Mouse (Mus musculus) intestine, embryonic 14.5 days (tissue): Measurements from ENCODE around the gene Hmgcs1. TPM values are rescaled to one million over a fixed set of nuclear protein-coding genes. Genes with fewer than 3 reads are reported as not detected.

Experiments
- polyA plus RNA-seq: library from polyadenylated mRNA; unstranded; fragments of >200 nt; fragmentation: Nextera tagmentation; extraction: Ambion mirVana; gene quantifications from 2 replicates; pipeline ENCODE4 v1.2.1, GENCODE M21; 2014

The Hmgcs1 gene
- polyA plus RNA-seq, 1 experiment from 2014 or later = 236 TPM

Other genes with a start within 250 kb of the Hmgcs1 start
- 54.8 and 65.2 TPM in 2 replicates for gene 4833420G17Rik, start 227.6 kb upstream of the Hmgcs1 start, polyA plus RNA-seq
- gene Tmem267, start 202.3 kb upstream of the Hmgcs1 start, polyA plus RNA-seq = 0.98 and 2.4 TPM in 2 replicates
- 0.69 and 2.7 TPM in 2 replicates for gene 3110070M22Rik, start 202.0 kb upstream of the Hmgcs1 start, polyA plus RNA-seq
- gene Ccl28, start 66.6 kb upstream of the Hmgcs1 start, polyA plus RNA-seq = 0.09 TPM in 1 of 2 replicates, not detected in the other
- gene Nim1k, start 65.5 kb downstream of the Hmgcs1 start, polyA plus RNA-seq = 0.58 and 0.76 TPM in 2 replicates
- 35.6 and 39.5 TPM in 2 replicates for gene Zfp131, start 100.5 kb downstream of the Hmgcs1 start, polyA plus RNA-seq
- gene AF067063, start 139.8 kb downstream of the Hmgcs1 start, polyA plus RNA-seq = not detected in 2 replicates
- not detected in 2 replicates for gene D13Ertd608e, start 145.6 kb downstream of the Hmgcs1 start, polyA plus RNA-seq
- not detected in 2 replicates for gene Tcstv1, start 204.4 kb downstream of the Hmgcs1 start, polyA plus RNA-seq
- not detected in 2 replicates for gene Gm21761, start 238.9 kb downstream of the Hmgcs1 start, polyA plus RNA-seq